Mouse (Mus musculus) intestine, embryonic 16.5 days (tissue): ENCODE data around the gene Gcnt3. TPM values are rescaled to one million over a fixed set of nuclear protein-coding genes. Genes with fewer than 3 reads are reported as not detected.

Experiments used
- ATAC-seq: fragments of 200-750 bp; cut with Nextera tagmentation; 2 replicates; pipeline ENCODE4 v1.8.0; 2017; ENCODE audit warnings: moderate TSS enrichment, moderate library complexity
- H3K27ac ChIP-seq: fragments of 300-500 bp; sonication (generic); 2 replicates; pipeline ENCODE4 v1.5.1; 2014; ENCODE audit warnings: mild to moderate bottlenecking, low read length
- H3K27me3 ChIP-seq: fragments of 300-500 bp; sonication (generic); replicated peaks from 2 replicates; pipeline ENCODE4 v1.6.1; 2014; ENCODE audit warnings: low read length, control low read depth, mixed read lengths; ENCODE audit not compliant: control insufficient read depth, insufficient read depth
- H3K36me3 ChIP-seq: fragments of 300-500 bp; sonication (generic); 2 replicates; pipeline ENCODE4 v1.6.1; 2014; ENCODE audit warnings: low read length, control low read depth; ENCODE audit not compliant: control insufficient read depth, insufficient read depth
- H3K4me1 ChIP-seq: fragments of 300-500 bp; sonication (generic); 2 replicates; pipeline ENCODE4 v1.6.1; 2014; ENCODE audit warnings: low read length, control low read depth, mixed read lengths; ENCODE audit not compliant: control insufficient read depth, insufficient read depth
- H3K4me2 ChIP-seq: fragments of 300-500 bp; sonication (generic); 2 replicates; pipeline ENCODE4 v1.6.1; 2014; ENCODE audit warnings: low read depth, low read length, control low read depth
- H3K4me3 ChIP-seq: fragments of 300-500 bp; sonication (generic); 2 replicates; pipeline ENCODE4 v1.5.1; 2014; ENCODE audit warnings: mild to moderate bottlenecking, low read length
- H3K9ac ChIP-seq: fragments of 300-500 bp; sonication (generic); 2 replicates; pipeline ENCODE4 v1.6.1; 2014; ENCODE audit warnings: low read depth, low read length
- H3K9me3 ChIP-seq: fragments of 300-500 bp; sonication (generic); 2 replicates; pipeline ENCODE4 v1.6.1; 2016; ENCODE audit warnings: low read length, control low read depth; ENCODE audit not compliant: control insufficient read depth
- WGBS: fragments of 180-500 bp; shearing (Covaris S2); extraction: QIAGEN DNeasy Blood & Tissue Kit; methylation state at CpG from one replicate; pipeline ENCODE4 v1.1.7; 2014; 5-methylcytosine and 5-hydroxymethylcytosine counted together
- polyA plus RNA-seq: library from polyadenylated mRNA; unstranded; fragments of >200 nt; fragmentation: Nextera tagmentation; extraction: Ambion mirVana; gene quantifications from 2 replicates; pipeline ENCODE4 v1.2.1, GENCODE M21; 2015

The Gcnt3 gene
- polyA plus RNA-seq, 1 experiment from 2014 or later: 12.7 TPM

DNA sequence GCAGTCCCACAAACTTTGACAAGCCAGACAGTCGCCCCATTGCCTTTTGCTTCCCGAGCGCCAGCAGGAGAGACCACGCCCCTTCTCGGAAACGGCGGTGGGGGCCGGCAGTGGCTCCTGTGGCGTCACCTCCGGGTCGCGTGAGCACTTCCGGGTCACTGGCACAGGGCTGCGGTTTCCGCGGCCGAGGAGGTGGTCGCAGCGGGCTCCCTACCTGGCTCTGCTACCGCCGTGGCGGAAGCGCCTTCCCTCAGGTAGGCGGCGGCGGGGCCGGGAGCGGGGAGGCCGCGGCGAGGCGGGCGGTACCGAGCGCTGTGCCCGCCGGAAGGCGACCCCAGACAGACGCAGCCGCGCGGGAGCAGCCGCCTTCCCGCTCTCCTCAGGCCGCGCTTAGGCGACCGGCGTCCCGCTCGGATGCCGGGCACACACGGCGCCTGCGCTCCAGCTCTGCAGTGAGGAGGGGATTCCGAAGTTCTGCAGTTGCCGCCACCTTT is 25.4 kb downstream of the Gcnt3 start, which contains the start of gene Gtf2a2:
Gene Gtf2a2, plus strand, starts transcription at position 143 of the 494 bp plus-strand sequence.
- peak; percentile 98 for ATAC-seq
- peak within 1 kb of the TSS; percentile 91 for H3K9ac ChIP-seq
- H3K36me3 ChIP-seq: peaks cover 11% of the 10 kb centered on the region
- no peaks in the 10 kb centered on the region for H3K27me3 ChIP-seq
- no peaks in the 10 kb centered on the region for H3K9me3 ChIP-seq
- peak within 1 kb of the TSS; percentile 94 for H3K4me3 ChIP-seq
- peaks cover 14% of the 10 kb centered on the region for H3K4me1 ChIP-seq
- peak within 1 kb of the TSS; percentile 77 for H3K4me2 ChIP-seq
- peak within 1 kb of the TSS; percentile 89 for H3K27ac ChIP-seq
- under 1% methylated on average over 56 of the region's 57 CpGs for WGBS

DNA sequence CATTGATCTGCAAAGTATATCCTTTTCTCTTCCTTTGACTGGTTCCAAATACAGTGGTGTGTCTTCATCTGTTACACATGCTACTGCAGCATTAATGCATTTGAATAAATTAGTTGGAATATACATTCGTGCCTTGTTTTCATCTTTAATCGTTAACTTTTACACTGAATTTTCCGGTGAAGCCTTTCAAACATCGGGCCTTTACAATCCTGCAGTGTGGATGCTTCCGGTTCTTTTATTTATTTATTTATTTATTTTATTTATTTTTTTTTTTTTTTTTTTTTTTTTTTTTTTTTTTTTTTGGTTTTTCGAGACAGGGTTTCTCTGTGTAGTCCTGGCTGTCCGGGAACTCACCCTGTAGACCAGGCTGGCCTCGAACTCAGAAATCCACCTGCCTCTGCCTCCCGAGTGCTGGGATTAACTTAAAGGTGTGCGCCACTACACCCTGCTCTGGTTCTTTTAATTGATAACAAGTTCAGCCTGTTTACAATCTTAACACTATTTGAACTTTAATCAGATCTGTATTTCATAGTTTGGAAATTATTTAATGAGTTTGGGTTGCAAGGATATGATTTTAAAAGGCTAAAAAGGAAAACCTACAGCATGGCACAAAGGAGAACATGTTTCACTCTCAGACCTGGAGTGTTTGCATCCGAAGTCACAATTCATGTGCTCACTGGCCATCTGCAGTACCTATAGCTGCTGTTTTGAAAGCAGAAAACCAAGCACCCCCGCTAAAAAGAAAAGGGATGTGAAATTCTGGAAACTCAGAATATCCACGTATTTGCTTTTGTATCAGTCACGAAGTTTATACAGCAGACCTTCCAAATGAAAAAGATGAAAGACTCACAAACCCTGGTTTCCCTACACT is 26.1 kb downstream of the Gcnt3 start:
- H3K4me3 ChIP-seq: peak overlapping the region; percentile 94
- peak; percentile 45 for ATAC-seq
- H3K9ac ChIP-seq: peak overlapping the region; percentile 91
- no peaks in the 10 kb centered on the region for H3K27me3 ChIP-seq
- peak overlapping the region; percentile 89 for H3K27ac ChIP-seq
- peaks cover 11% of the 10 kb centered on the region for H3K36me3 ChIP-seq
- H3K4me2 ChIP-seq: peak overlapping the region; percentile 59
- no peaks in the 10 kb centered on the region for H3K9me3 ChIP-seq
- WGBS: 59% methylated on average over 14 of the region's 14 CpGs
- H3K4me1 ChIP-seq: peaks cover 14% of the 10 kb centered on the region

DNA sequence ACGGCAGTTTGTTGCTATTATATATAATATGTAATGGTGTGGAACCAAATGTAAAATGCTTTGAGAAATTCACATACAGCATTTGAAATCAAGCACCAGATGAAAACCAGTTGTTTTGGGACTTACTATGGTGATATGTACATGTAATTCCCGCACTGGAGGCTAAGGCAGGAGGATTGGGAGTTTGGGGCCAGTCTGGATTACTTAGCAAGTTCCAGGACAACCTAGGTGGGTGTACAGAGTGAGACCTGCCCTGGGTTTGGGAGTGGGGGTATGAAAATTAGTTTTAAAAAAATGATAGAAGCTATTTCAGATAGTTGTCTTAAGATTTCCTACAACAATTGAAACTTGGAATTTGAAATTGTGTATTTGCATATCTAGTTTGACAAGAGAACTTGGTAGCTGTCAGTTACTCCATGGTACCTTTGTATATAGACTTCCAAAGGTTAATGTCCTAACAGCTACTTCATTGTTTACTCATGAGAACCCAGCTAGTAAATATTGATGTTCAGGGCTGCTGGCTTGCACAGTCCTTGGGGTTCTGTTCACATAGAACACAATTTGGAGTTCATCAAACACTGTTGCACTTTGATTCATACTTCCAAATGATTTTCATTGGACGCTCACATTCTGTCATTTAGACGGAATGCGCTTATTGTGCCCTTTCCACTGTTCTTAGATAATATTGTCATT is 27.0 kb downstream of the Gcnt3 start:
- Histone ChIP-seq H3K27ac (no peak overlapping the region), H3K27me3 (no peaks in the 10 kb centered on the region), H3K36me3 (peaks cover 11% of the 10 kb centered on the region), H3K9ac (no peak overlapping the region), H3K9me3 (no peaks in the 10 kb centered on the region), H3K4me1 (peaks cover 14% of the 10 kb centered on the region), H3K4me2 (no peak overlapping the region), H3K4me3 (no peak overlapping the region)
- no peak for ATAC-seq
- 88% methylated on average over 5 of the region's 5 CpGs for WGBS

DNA sequence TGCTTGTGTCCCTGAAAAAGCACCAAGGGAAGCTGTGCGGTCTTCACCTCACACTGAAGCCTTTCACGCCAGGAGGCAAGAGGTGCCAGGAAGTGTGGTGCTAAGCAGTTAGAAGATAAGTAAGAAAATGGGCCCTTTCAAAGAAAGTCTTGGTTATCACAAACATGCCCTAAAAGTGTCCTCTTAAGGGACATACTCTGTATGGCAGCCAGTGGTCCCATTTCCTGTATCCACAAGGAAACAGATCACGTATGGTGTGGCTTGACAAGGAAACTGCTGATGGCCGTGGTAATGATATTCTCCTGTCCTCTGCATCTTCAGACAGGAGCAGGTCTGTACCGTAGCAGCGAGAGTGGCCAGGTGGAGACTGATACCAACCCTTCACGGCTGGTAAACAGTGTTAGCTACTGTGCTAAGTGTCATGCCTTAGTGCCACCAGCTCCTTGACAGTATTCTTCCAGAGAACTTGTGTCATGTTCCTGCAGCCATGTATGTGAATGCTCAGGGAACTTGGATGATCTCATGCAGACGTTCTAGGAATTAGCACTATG is 28.1 kb downstream of the Gcnt3 start:
- H3K9me3 ChIP-seq: no peaks in the 10 kb centered on the region
- 87% methylated on average over 8 of the region's 8 CpGs for WGBS
- no peak overlapping the region for H3K4me2 ChIP-seq
- H3K9ac ChIP-seq: no peak overlapping the region
- no peak overlapping the region for H3K4me3 ChIP-seq
- ATAC-seq: no peak
- H3K36me3 ChIP-seq: peaks cover 11% of the 10 kb centered on the region
- peaks cover 14% of the 10 kb centered on the region for H3K4me1 ChIP-seq
- H3K27ac ChIP-seq: no peak overlapping the region
- H3K27me3 ChIP-seq: no peaks in the 10 kb centered on the region

DNA sequence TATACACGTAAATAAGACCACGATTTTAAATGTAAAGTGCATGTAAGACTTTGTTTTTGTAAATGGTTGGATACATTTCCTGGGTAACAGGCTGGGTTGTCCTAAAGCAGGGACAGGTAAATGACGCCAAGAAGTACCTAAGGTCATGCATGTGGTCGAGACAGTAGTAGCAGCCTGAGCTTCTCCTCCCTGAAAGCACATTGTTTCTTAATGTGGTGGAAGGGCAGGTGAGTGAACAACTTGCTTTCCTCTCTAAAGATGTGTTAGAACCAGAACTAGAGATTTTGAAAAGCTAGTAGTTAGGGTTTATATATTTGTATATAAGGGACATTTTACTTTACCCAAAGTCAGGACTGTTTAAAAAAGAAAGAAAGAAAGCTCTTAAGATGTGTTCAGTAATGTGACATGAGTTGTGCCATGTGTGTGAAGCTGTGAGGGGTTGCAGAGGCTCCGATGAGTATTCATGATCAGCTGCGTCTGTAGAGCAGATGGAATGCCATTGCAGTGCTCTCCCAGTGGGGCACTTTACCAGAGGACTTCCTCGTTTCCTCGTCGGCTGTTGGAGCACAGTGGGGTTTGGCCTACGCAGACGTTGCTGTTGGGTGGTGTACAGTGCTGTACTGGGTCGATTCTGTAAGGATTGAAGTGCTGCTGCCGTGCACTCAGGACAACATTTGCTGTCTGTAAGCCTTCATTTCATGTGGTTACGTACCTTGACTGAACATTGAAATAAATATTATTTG is 30.2 kb downstream of the Gcnt3 start:
- ATAC-seq: no peak
- H3K9me3 ChIP-seq: no peaks in the 10 kb centered on the region
- no peak overlapping the region for H3K27ac ChIP-seq
- no peak overlapping the region for H3K4me3 ChIP-seq
- H3K4me1 ChIP-seq: peaks cover 6% of the 10 kb centered on the region
- 87% methylated on average over 14 of the region's 14 CpGs for WGBS
- no peak overlapping the region for H3K9ac ChIP-seq
- no peak overlapping the region for H3K4me2 ChIP-seq
- H3K27me3 ChIP-seq: no peaks in the 10 kb centered on the region
- H3K36me3 ChIP-seq: peaks cover 11% of the 10 kb centered on the region

DNA sequence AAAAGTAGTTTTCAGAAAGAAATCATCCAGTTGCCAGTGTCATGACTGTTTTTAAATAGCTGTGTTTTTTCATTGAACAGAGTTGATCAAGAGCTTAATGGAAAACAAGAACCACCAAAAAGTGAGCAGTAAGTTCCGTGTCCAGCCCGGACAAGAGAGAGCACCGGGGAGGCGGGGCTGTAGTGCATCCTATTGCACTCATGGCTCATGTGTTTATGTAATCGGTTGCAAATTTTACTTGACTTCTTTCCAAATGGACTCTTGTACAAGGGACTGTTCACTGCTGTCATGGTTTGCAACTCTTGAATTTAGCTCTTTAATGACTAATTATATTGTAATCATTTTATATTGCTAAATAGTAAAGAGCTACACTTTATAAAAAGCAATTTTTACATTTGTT is 30.9 kb downstream of the Gcnt3 start:
- no peak overlapping the region for H3K9ac ChIP-seq
- 87% methylated on average over 5 of the region's 5 CpGs for WGBS
- no peak for ATAC-seq
- no peak overlapping the region for H3K4me3 ChIP-seq
- H3K4me2 ChIP-seq: no peak overlapping the region
- no peaks in the 10 kb centered on the region for H3K9me3 ChIP-seq
- peaks cover 5% of the 10 kb centered on the region for H3K4me1 ChIP-seq
- no peak overlapping the region for H3K27ac ChIP-seq
- peaks cover 11% of the 10 kb centered on the region for H3K36me3 ChIP-seq
- H3K27me3 ChIP-seq: no peaks in the 10 kb centered on the region

DNA sequence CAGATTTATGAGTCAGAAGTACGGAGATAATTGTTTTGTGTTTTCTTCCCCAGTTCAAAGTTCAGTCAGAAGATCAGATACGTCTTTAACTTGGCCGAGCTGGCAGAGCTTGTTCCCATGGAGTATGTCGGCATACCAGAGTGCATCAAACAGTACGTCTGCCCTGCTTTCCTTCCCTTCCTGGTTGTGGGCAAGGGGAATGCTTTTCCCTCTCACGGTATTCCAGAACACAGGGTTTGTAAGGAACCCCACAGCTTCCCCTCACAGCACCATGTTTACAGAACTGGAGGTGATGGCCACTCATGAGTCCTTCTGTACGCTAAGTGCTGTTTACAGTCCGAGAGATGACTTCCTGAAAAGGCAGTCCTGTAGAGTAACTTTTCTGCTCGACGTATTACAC is 34.4 kb downstream of the Gcnt3 start:
- H3K9me3 ChIP-seq: no peaks in the 10 kb centered on the region
- no peak overlapping the region for H3K4me3 ChIP-seq
- ATAC-seq: no peak
- H3K4me2 ChIP-seq: no peak overlapping the region
- peaks cover 19% of the 10 kb centered on the region for H3K36me3 ChIP-seq
- WGBS: 65% methylated on average over 10 of the region's 10 CpGs
- peaks cover 4% of the 10 kb centered on the region; the same call in 1 of the 2 replicates for H3K4me1 ChIP-seq
- H3K9ac ChIP-seq: no peak overlapping the region
- no peak overlapping the region for H3K27ac ChIP-seq
- H3K27me3 ChIP-seq: no peaks in the 10 kb centered on the region

DNA sequence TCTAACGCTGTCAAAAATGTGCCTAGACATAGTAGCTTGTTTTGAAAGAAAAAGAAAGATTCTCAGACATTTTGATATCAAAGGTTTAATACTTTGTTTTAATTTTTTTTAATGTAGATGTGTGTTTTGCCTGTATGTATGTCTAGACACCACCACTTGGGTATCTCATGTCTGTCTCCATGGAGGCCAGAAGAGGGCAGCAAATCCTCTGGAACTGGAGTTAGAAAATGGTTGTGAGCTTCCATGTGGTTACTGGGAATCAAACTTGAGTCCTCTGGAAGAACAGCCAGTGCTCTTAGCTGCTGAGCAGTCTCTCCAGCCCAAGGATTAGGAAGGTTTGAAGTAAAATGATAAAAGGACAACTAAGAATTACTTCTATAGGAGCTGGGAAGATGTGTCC is 38.6 kb downstream of the Gcnt3 start:
- Histone ChIP-seq H3K27ac (no peak overlapping the region), H3K9me3 (no peaks in the 10 kb centered on the region), H3K4me1 (peaks cover 4% of the 10 kb centered on the region; the same call in 1 of the 2 replicates), H3K9ac (no peak overlapping the region), H3K36me3 (peaks cover 16% of the 10 kb centered on the region), H3K4me3 (no peak overlapping the region), H3K4me2 (no peak overlapping the region), H3K27me3 (no peaks in the 10 kb centered on the region)
- ATAC-seq: no peak
- 84% methylated on average over 1 of the region's 1 CpGs for WGBS

DNA sequence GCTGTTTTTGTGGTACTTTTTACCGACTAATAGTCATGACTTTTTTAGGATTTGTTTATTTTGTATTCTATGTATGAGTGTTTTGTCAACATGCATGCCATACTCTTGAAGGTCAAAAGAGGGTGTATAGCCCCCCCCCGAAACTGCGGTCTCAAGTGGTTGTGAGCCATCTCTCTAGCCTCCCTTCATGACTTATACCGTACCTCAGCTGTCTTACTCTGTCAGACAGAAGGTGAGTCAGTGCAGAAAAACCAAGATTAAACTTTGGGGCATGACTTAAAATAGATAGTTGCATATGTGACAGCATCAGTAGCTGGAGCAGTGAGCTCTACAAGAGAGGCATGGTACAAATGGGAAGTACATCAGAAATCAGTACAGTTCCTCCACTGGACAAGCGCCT is 43.3 kb downstream of the Gcnt3 start:
- H3K36me3 ChIP-seq: peaks cover 10% of the 10 kb centered on the region

More for the DNA sequence above, 43.3 kb downstream of the Gcnt3 start:
- no peak for ATAC-seq
- peaks cover 24% of the 10 kb centered on the region for H3K4me1 ChIP-seq
- no peaks in the 10 kb centered on the region for H3K9me3 ChIP-seq
- 89% methylated on average over 5 of the region's 5 CpGs for WGBS
- H3K27me3 ChIP-seq: no peaks in the 10 kb centered on the region
- no peak overlapping the region for H3K4me2 ChIP-seq
- no peak overlapping the region for H3K9ac ChIP-seq
- no peak overlapping the region for H3K4me3 ChIP-seq
- no peak overlapping the region for H3K27ac ChIP-seq
